Mouse (Mus musculus): ENCODE measurements around the gene Fgf14.
"Not testable (repeated sequence)": the region's sequence is repeated elsewhere in the genome, so short reads cannot be mapped to it uniquely, and the experiment has no call there.

Gene Fgf14

GRCm38 (mm10) chr14:124474066-124474667 is 202.8 kb downstream of the Fgf14 start:
- no peak for DNase-seq (ENCODE audit: low spot score in 2 of 2)

- DNase-seq (ENCODE audit: low spot score in 2 of 2): no peak
Measured at GRCm38 (mm10) chr14:124470909-124471308, 206.0 kb downstream of the Fgf14 start.

GRCm38 (mm10) chr14:124455120-124455519 is 221.8 kb downstream of the Fgf14 start:
- no peak for DNase-seq (ENCODE audit: low spot score in 2 of 2)

GRCm38 (mm10) chr14:124446096-124446840 is 230.7 kb downstream of the Fgf14 start:
- DNase-seq (ENCODE audit: low spot score in 2 of 2): no peak

GRCm38 (mm10) chr14:124444831-124445230 is 232.1 kb downstream of the Fgf14 start:
- DNase-seq (ENCODE audit: low spot score in 2 of 2): no peak

- DNase-seq (ENCODE audit: low spot score in 2 of 2): not testable (repeated sequence)
Measured at GRCm38 (mm10) chr14:124439298-124439697, 237.6 kb downstream of the Fgf14 start.

GRCm38 (mm10) chr14:124411890-124412289 is 265.0 kb downstream of the Fgf14 start:
- DNase-seq (ENCODE audit: low spot score in 2 of 2): no peak

- no peak for DNase-seq (ENCODE audit: low spot score in 2 of 2)
Measured at GRCm38 (mm10) chr14:124410945-124411344, 266.0 kb downstream of the Fgf14 start.

GRCm38 (mm10) chr14:124328391-124328790 is 348.5 kb downstream of the Fgf14 start:
- peak in 1 of 2 experiments; percentile 18 for DNase-seq (ENCODE audit: low spot score in 2 of 2)

GRCm38 (mm10) chr14:124319017-124319718 is 357.8 kb downstream of the Fgf14 start:
- DNase-seq (ENCODE audit: low spot score in 2 of 2): no peak

GRCm38 (mm10) chr14:124315513-124315912 is 361.4 kb downstream of the Fgf14 start:
- DNase-seq (ENCODE audit: low spot score in 2 of 2): no peak

GRCm38 (mm10) chr14:124287027-124287426 is 389.9 kb downstream of the Fgf14 start:
- DNase-seq (ENCODE audit: low spot score in 2 of 2): no peak

- DNase-seq (ENCODE audit: low spot score in 2 of 2): no peak
Measured at GRCm38 (mm10) chr14:124278384-124278944, 398.5 kb downstream of the Fgf14 start.

- DNase-seq (ENCODE audit: low spot score in 2 of 2): no peak
Measured at GRCm38 (mm10) chr14:124266977-124267376, 409.9 kb downstream of the Fgf14 start.

GRCm38 (mm10) chr14:124264541-124265059 is 412.3 kb downstream of the Fgf14 start:
- no peak for DNase-seq (ENCODE audit: low spot score in 2 of 2)

- DNase-seq (ENCODE audit: low spot score in 2 of 2): no peak
Measured at GRCm38 (mm10) chr14:124263199-124263598, 413.7 kb downstream of the Fgf14 start.

GRCm38 (mm10) chr14:124247517-124247916 is 429.4 kb downstream of the Fgf14 start:
- DNase-seq (ENCODE audit: low spot score in 2 of 2): no peak

GRCm38 (mm10) chr14:124223445-124223844 is 453.5 kb downstream of the Fgf14 start:
- DNase-seq (ENCODE audit: low spot score in 2 of 2): no peak

- no peak for DNase-seq (ENCODE audit: low spot score in 2 of 2)
Measured at GRCm38 (mm10) chr14:124222447-124222846, 454.5 kb downstream of the Fgf14 start.

GRCm38 (mm10) chr14:124220979-124221378 is 455.9 kb downstream of the Fgf14 start:
- no peak for DNase-seq (ENCODE audit: low spot score in 2 of 2)

- DNase-seq (ENCODE audit: low spot score in 2 of 2): no peak
Measured at GRCm38 (mm10) chr14:124195806-124196205, 481.1 kb downstream of the Fgf14 start.

GRCm38 (mm10) chr14:124195331-124195730 is 481.6 kb downstream of the Fgf14 start:
- DNase-seq (ENCODE audit: low spot score in 2 of 2): no peak
